Mouse (Mus musculus) ES-E14 (cell line): Measurements from ENCODE around the gene Agtrap.

Experiments
- HCFC1 ChIP-seq: IDR thresholded peaks from 2 replicates; pipeline ENCODE4 v1.6.1; 2012; ENCODE audit warnings: low read length, inconsistent platforms, borderline replicate concordance; ENCODE audit not compliant: insufficient read depth
- MAFK ChIP-seq: IDR thresholded peaks from 2 replicates; pipeline ENCODE4 v1.6.1; 2014; ENCODE audit warnings: mild to moderate bottlenecking, low read depth, low read length, inconsistent platforms; ENCODE audit not compliant: insufficient read depth
- ZNF384 ChIP-seq: IDR thresholded peaks from 2 replicates; pipeline ENCODE4 v1.6.1; 2012; ENCODE audit warnings: low read depth, low read length, inconsistent platforms

GRCm38 (mm10) chr4:148041611-148042191 is 46.1 kb downstream of the Agtrap start:
- TF ChIP-seq HCFC1 (no peak), ZNF384 (no peak), MAFK (no peak)
